Mouse (Mus musculus): Measurements from ENCODE around the gene Erich6.
"Not testable (repeated sequence)": the region's sequence is repeated elsewhere in the genome, so short reads cannot be mapped to it uniquely, and the experiment has no call there.

Gene Erich6

DNA sequence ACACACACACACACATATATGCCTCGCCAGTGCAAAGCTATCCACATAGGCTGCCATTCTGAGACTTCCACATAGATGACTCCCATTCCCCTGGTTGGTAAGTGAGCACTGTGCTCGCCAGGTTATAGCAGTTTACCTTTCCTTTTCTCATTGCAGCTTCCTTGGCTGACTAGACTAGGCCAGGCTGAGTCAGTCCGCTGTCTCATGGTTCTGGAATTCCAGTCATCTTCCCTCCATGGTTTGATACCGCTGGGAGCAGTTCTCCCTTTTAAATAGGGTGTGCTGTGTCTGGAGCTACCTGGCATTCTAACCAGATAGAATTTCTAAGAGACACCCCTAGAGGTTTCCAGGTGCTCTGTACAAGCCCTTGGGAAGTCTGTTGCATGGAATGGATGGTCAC is 9.2 kb upstream of the Erich6 start:
- in situ Hi-C loops (cut with MboI, MseI): no loop called here

DNA sequence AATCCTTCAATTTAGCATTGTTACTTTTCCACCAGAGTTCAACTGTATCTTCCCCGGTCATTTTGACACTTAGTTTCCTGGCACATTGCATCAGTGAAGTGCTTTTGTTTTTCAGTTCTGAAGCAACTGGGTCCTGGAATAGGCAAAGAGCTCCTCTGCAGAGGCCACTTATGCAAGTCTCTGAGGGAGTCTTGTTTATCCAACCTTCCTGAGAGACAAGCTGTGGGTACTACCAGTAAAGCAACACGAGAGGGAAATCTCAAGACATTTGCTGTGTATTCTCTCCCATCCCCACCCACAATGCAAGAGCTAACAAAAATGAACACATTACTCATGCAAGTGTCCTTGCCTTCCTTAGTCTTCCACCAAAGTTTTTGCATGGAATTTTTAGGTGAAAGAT is 5.3 kb downstream of the Erich6 start:
- in situ Hi-C loops (cut with MboI, MseI): no loop called here

DNA sequence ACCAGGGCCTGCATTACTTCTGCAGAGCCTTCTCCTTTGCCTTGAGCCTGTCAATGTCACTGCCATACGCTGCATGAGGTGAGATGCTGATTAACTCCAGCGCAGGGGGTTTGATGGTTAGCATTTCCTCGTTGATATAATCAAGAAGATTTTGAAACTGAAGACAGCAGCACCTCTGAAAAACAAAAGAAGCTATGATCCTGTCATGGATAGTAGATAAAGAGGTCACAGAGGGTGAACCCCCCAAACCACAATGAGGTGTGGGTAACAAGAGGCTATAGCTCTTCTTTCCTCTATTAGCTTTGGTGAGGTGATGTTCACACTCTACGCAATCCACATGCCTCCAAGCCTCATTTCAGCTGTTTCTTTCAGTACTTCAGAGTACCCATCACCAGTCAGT is 12.0 kb downstream of the Erich6 start:
- in situ Hi-C loops (cut with MboI, MseI): no loop called here

DNA sequence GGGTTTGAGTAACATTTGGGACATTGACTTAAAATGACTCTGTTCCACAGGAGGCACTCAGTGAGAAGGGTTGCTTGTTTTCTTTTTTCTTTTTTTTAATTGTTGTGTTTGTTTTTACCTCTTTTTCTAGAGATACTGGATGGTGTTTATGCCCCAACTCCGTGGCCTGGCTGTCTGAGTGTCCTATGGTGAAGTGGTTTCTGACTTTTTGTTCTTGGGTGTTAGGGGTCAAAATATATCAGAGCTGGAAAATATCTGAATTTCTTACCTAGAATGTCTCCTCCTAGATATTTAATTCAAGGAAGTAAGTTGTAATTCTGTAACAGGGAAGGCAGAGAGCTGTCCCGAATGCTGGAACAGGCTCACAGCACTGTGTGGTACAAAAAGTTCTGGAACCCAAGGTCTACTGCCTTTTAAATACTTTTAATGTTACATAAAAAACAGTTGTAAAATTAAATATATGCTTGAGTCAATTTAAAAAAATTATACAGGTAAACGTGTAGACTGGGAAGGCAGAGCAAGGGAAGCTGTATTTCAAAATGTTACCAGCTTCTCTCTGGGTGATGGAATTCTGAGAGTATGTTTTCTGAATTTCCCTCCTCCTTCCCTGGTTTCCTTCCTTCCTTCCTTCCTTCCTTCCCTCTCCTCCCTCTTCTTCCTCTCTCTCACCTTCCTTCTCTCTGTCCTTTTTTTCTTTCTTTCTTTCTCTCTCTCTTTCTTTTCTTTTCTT is 14.2 kb downstream of the Erich6 start:
- in situ Hi-C loops (cut with MboI, MseI): no loop called here

DNA sequence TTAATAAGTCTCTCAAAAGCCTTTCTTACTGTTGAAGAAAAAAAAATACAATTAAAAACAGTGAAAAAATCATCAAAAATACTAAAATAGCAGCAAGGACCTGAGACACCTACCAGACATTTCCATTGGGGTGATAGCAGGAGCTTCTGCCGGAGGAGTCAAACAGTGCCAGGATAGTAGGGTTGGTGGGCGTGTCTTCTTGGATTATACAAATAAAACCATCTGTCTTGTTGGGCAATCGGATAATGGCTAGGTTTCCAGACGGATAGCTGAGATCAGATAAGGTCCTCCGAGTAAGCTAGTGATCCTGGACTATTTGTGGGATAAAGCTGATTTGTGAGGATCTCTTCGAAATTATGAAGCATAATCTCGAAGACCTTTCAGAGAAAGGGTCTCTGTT is 15.9 kb downstream of the Erich6 start:
- in situ Hi-C loops (cut with MboI, MseI): no loop called here

DNA sequence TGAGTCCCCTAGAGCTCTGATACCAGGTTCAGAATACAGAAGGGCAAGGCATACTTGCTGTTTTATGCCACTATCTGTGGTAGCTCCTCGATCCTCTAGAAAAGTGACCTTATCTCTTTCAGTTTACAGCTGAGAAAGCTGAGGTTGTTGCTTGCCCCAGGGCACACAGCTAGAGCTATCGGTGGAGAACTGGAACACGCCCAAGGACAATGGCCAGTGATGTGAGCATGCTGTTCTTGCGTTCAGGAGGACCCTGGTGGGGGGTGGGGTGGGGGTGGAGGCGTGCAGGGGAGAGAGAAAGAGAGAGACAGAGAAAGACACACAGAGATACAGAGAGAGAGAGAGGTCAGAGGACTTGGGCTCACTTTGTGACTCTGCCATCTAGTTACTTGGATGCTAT is 27.0 kb downstream of the Erich6 start:
- in situ Hi-C loops (cut with MboI, MseI): no loop called here

DNA sequence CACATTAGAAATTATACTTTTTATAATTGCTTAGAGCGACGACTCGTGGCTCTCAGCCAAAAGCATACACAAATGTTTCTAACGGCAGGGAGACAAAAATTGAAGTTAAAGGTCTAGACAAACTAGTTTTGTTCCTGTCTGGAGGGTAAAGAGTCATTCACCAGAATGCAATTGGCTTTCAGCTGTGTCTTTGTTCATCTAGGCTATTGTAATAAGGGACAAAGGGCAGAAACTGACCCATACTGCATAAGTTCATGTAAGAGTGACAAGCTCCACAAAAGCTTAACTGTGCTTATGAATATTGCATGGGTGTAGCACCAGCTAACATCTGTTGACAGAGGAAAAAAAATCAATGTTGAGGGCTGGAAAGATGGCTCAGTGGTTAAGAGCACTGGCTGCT is 28.5 kb downstream of the Erich6 start:
- in situ Hi-C loops (cut with MboI, MseI): no loop called here

DNA sequence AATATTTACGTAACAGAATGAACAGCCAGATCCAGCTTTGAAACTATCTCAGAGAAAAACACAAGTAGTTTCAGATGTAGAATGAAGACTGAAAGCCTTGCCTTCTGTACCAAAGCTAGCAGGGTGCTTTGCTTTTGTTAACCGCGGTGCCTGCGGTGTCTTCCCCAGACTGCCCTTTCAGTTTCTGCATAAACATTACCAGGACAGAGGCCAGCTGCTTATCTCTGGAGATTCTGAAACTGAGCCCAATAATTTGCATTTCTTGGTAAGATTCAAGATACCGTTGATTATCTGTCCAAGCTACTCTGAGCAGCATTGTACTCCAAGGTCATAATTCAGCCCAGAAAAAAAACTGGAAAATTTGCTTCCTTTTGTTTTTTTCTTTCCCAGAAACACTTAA is 43.4 kb downstream of the Erich6 start:
- in situ Hi-C loops (cut with MboI, MseI): no loop called here

DNA sequence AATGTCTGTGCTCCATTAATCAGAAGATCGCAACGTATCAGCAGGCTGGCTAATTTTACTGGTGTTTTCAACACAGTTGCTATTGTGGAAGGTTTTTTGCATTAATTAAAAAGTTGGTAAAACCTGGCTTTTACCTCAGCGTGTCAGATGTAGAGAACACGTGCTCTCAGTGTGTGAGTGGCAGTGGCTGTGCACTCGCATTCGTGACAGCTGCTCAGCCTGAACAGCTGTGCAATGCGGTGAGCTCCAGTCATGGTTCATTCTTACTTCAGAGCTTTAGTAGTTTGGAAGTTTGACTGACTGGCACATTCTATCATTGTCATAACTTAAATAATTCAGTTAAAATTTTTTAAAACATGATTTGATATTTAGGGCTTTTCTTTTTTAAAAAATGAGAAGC is 44.3 kb downstream of the Erich6 start:
- in situ Hi-C loops (cut with MboI, MseI): not testable (repeated sequence)

DNA sequence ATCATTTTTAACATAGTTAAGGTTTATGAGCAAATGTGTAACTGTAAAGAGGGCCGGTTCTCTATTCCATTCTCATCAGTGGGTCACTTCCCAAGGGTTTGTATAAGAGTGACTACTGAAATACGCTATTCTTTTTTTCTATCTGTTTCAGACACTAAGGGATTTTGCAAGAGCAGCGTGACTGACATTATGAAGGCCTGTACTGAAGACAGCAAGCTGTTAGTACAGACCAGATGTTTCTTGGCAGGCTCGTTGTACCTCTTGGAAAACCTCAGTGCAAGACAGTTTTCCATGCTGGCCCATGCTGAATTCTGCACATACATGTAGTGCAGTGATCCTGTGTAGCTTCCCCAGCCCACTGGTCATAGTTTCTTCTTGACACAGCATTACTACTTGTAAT is 46.5 kb downstream of the Erich6 start:
- in situ Hi-C loops (cut with MboI, MseI): not testable (repeated sequence)

DNA sequence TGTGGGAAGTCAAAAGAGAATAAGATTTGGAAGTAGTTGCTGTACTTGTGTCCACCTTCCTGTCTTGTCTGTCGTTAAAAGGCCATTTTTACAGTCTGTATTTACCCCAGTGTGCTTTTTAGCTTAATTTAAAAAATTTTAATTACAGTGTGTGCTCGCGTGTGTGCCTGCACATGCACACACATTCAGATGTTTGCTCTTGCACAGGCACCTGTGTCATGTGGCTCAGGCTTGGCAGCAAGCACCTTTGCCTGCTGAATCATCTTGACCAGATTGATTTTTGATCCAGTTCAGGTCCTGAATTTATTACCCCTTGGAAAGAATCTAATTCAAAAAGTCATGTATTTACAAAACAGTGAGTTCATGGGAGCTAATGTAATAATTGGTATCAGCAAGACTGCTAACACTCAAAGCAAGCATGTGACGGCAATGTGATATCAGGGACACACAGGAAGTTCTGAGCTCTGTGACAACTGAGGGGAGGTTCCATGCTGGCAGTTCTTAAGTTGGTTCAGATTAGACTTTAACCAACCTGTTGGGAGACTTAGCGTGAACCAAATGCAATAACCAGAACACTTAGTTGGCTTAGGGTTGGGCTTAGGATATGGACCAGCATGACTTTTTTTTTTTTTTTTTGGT is 54.1 kb downstream of the Erich6 start:
- in situ Hi-C loops (cut with MboI, MseI): no loop called here

DNA sequence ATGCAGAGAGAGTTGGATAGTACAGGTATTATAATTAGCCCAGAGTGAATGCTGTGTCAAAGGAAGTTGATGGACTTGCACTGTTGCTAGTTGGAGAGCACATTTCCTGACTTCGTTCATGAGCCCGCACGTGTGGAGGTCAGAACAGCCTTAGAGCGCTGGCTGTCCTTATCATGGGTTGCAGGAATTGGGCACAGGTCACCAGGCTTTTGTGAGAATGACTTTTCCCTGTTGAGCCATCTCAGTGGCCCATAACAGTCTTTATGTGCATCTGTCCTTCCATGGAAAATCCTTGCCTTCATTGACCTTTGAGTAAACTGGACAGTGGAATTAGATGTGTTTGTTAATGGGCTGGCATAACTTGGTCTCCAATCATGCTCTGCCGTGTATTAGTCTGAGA is 54.7 kb downstream of the Erich6 start:
- in situ Hi-C loops (cut with MboI, MseI): no loop called here

DNA sequence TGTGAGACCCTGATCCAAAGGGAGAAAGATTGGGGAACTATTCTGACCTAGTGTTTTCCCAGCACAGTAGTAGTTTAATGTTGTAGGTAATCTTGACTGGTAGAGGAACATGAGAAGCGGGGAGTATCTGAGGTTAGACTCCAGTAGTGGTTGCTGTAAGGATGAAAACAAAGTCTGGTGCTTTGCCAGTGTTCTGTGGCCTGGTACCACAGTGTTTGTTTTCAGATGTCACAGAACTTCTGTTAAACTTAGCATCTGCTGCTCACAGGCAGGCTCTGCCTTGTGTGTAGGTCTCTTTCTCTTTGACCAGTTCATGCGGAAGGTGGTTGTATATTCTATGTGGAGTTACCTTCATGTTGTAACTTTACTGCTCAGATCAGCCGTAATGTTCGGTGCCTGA is 55.5 kb downstream of the Erich6 start:
- in situ Hi-C loops (cut with MboI, MseI): no loop called here

DNA sequence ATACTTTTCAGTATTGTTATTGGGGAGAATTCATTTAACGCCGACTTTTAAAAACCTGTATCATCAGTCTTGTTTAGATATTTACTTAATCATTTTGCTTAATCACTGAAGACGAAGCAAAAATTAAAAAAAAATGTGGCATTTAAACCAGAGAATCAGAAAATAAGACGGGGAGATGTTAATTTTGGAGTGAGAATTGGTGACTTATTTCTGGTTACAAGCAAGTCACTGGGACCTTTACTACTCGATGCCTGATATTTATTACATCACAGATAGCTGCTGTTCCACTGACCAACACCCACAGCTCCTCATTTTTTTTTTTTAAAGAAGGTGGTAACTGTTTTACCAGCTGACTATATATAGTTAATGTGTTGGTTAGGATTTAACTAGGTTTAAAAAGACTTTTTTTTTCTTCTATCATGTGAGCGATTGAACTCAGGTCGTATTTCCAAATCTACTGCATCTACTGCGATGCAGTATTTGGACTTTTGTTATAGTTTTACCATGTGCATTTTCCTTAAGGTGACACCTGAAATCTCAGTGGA is 59.4 kb downstream of the Erich6 start:
- in situ Hi-C loops (cut with MboI, MseI): loop anchor here (5.0 kb wide), 1 partner anchor 120 kb away; no protein-coding TSS in a partner anchor

DNA sequence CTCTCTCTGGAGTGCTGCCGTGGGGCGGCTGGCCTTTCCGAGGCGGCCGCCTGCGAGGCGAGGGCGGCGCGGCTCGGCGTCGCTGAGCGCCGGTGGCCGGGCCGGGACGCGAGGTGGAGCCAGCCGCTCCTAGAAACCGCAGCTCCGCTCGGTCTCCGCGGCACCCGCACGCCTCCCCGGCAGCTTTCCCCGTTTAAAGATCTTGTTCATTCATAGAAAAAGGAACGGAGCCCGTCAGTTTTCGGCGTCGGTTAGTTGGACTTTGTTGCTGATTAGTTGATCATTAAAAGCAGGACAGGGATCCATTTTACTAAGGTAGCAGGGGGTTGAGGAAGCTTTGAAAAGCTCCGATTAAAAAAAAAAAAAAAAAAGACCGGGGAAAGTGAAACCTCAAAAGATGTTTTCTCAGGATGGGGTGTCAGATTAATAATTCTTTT is 59.9 kb downstream of the Erich6 start:
- in situ Hi-C loops (cut with MboI, MseI): loop anchor here (5.0 kb wide), 1 partner anchor 120 kb away; no protein-coding TSS in a partner anchor

DNA sequence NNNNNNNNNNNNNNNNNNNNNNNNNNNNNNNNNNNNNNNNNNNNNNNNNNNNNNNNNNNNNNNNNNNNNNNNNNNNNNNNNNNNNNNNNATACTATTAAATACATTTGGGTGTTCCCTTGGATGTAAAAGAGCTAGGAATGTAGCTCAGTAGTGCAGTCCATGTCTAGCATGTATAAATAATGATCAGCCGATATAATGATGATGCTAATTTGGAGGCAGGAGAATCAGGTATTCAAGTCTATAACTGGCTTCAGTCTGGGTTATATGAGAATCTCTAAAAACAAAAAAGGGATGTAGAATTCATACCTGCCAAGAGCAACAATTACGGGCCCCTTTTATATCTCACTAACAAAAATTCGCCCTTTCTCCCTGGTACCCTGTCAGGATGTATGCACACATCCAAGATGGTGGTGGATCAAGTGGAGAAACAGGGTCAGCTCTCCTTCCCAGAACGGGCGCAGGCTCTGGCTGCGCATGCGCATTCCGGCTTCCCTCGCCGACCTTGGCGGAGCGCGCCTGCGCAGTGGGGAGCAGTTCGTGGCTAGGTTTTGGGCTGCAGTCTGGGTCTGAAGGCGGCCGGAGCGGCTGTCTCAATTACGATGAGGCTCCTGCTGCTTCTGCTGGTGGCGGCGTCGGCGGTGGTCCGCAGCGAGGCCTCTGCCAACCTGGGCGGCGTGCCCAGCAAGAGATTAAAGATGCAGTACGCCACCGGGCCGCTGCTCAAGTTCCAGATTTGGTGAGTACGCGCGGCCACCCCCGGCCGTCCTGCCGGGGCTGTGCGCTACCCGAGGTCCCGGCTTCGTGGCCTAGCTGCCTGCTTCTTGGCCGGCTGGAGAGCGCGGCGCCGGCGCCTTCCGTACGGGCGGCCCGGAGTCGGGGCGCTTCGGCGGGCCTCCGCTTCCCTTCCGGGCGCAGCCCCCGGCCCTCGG is 60.6 kb downstream of the Erich6 start, which contains the start of gene Selenot:
Selenot (plus strand) TSS at position 500 of the 930 bp plus-strand sequence.
- in situ Hi-C loops (cut with MboI, MseI): loop anchor here (5.0 kb wide), 1 partner anchor 121 kb away; no protein-coding TSS in a partner anchor

DNA sequence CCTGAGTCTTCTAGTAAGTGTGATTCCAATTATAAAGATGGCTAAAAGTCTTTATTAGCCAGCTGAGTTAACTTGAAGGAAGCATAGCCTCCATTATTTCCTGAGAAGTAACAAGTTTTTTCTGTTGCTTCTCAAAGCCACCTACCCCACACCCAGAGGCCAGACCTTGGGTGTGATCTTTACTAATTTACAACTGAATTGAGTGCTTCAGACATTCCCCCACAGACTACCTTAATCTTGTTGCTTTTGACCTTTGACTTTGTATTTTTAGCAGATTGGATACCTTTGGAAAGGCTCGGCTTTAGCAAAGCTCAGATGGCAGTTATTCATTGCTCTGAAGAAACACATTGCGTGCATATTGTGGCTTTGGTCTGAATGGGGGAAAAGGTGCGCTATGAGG is 66.2 kb downstream of the Erich6 start:
- in situ Hi-C loops (cut with MboI, MseI): loop anchor here (5.0 kb wide), 1 partner anchor 54 kb away; no protein-coding TSS in a partner anchor

Measured in T-helper 1 cell (primary cell).